Mouse (Mus musculus) stomach, postnatal 0 days (tissue): ENCODE measurements around the gene Tacc3.

Source experiments
- CTCF ChIP-seq: IDR thresholded peaks from 2 replicates; pipeline ENCODE4 v1.5.1; 2016; ENCODE audit warnings: antibody characterized with exemption, low read depth, mild to moderate bottlenecking, moderate library complexity
- EP300 ChIP-seq: optimal IDR thresholded peaks from 2 replicates; pipeline ENCODE3; 2016; ENCODE audit warnings: antibody characterized with exemption

DNA sequence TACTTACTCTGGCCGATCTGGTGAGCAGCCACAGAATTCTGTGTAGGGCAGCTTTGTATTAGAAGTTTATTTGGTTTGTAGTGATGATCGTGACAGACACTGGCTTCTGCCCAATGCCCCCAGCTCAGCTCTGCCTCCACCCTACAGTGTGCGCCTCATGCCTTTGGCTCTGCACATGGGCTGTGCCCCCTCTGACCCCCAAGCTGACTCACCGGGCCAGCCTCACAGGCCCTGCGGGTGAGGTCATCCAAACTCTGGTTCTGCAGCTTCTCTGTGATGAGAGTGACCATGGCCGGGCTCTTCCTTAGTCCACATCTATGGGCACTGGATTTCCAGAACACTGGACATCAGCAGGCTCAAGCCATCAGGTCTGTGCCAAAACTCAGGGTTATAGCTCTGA is 43.5 kb upstream of the Tacc3 start:
- no peak for TF ChIP-seq CTCF
- TF ChIP-seq EP300 = no peak
